In genomic region chr11:5140619-5141018, GRCm38 (mm10) we compare ENCODE assay signal across 8 mouse cellular contexts. TPM values are rescaled to one million over a fixed set of nuclear protein-coding genes. Genes with fewer than 3 reads are reported as not detected.
DNase-seq lines count a peak whose midpoint lies in the region; ATAC-seq and TF ChIP-seq lines count a peak whose summit lies in the region.

No protein-coding gene starts in this region.

- no peak for DNase-seq in forebrain, embryonic 10.5 days (ENCODE audit: extremely low spot score, low spot score)
- DNase-seq in MEL-GATA-1-ER (ENCODE audit: extremely low read depth, low read depth), result peak; percentile 46
- DNase-seq in cerebellum, postnatal 25 days, result peak; percentile 71 to 84
- peak; percentile 85 for DNase-seq in heart, postnatal 0 days (ENCODE audit: low spot score)
- DNase-seq in left cerebral cortex, postnatal 36 days (ENCODE audit: low spot score in 2 of 2), result peak; percentile 34 to 35
- peak; percentile 37 for DNase-seq in right cerebral cortex, postnatal 14 days
- DNase-seq in frontal cortex, postnatal 25 days (ENCODE audit: low spot score in 2 of 2), result no peak

- H3K9ac ChIP-seq in forebrain, embryonic 15.5 days (replicated peaks), result no peak overlapping the region
- no peak overlapping the region for H3K9ac ChIP-seq in heart, postnatal 0 days (replicated peaks; ENCODE audit: low read depth, low read length)

- no peak for TF ChIP-seq CTCF in heart, postnatal 0 days (IDR thresholded peaks at IDR 0.05; ENCODE audit: low read depth)

- intact Hi-C loops in left cerebral cortex, postnatal 36 days (cut with DNase I), result no loop called here

- H3K27ac ChIP-seq in forebrain, embryonic 10.5 days, result 0 out of 2 replicates have a peak overlapping the region, but pooled peaks have one; percentile 40
- no peak overlapping the region for H3K27ac ChIP-seq in forebrain, embryonic 15.5 days (replicated peaks)
- peak overlapping the region; percentile 54 for H3K27ac ChIP-seq in heart, postnatal 0 days (ENCODE audit: low read depth)

- no peak overlapping the region for H3K4me3 ChIP-seq in forebrain, embryonic 10.5 days
- H3K4me3 ChIP-seq in forebrain, embryonic 15.5 days, result no peak overlapping the region
- H3K4me3 ChIP-seq in heart, postnatal 0 days (ENCODE audit: low read depth, low read length), result no peak overlapping the region

- peaks cover 33% of the 10 kb centered on the region for H3K36me3 ChIP-seq in forebrain, embryonic 10.5 days (replicated peaks)
- no peaks in the 10 kb centered on the region for H3K36me3 ChIP-seq in forebrain, embryonic 15.5 days
- H3K36me3 ChIP-seq in heart, postnatal 0 days (replicated peaks; ENCODE audit: control insufficient read depth, insufficient read depth, low read length), result no peaks in the 10 kb centered on the region

- no peak for TF ChIP-seq EP300 in heart, postnatal 0 days (IDR thresholded peaks at IDR 0.05; ENCODE audit: low read depth)

- WGBS in forebrain, embryonic 10.5 days, result 82% methylated on average over 8 of the region's 8 CpGs
- whole genome bisulfite sequencing in forebrain, embryonic 15.5 days, result 44% methylated on average over 8 of the region's 8 CpGs
- WGBS in heart, postnatal 0 days, result 12% methylated on average over 8 of the region's 8 CpGs

- ATAC-seq in forebrain, embryonic 15.5 days (replicated peaks), result no peak; the same call in 1 of the 2 replicates
- ATAC-seq in heart, postnatal 0 days (ENCODE audit: insufficient read depth, low read depth), result peak; percentile 80

- no peaks in the 10 kb centered on the region for H3K9me3 ChIP-seq in forebrain, embryonic 10.5 days
- H3K9me3 ChIP-seq in forebrain, embryonic 15.5 days, result no peaks in the 10 kb centered on the region
- no peaks in the 10 kb centered on the region for H3K9me3 ChIP-seq in heart, postnatal 0 days (replicated peaks; ENCODE audit: control insufficient read depth, low read length)

- no peaks in the 10 kb centered on the region for H3K27me3 ChIP-seq in forebrain, embryonic 10.5 days (ENCODE audit: poor library complexity, severe bottlenecking)
- H3K27me3 ChIP-seq in forebrain, embryonic 15.5 days, result no peaks in the 10 kb centered on the region
- no peaks in the 10 kb centered on the region for H3K27me3 ChIP-seq in heart, postnatal 0 days (ENCODE audit: control insufficient read depth, insufficient read depth, low read length)

- H3K4me2 ChIP-seq in forebrain, embryonic 15.5 days (replicated peaks), result no peak overlapping the region
- no peak overlapping the region for H3K4me2 ChIP-seq in heart, postnatal 0 days (ENCODE audit: low read depth, low read length)

- peaks cover 15% of the 10 kb centered on the region for H3K4me1 ChIP-seq in forebrain, embryonic 10.5 days
- peaks cover 8% of the 10 kb centered on the region; the same call in 1 of the 2 replicates for H3K4me1 ChIP-seq in forebrain, embryonic 15.5 days
- peaks cover 16% of the 10 kb centered on the region for H3K4me1 ChIP-seq in heart, postnatal 0 days (ENCODE audit: control insufficient read depth, insufficient read depth)

RNA-seq across cellular contexts. Expression of gene Emid1, which starts 11.4 kb away (rescaled TPM):
- polyA plus RNA-seq in forebrain, embryonic 10.5 days (2016; fragmentation: Nextera tagmentation; extraction: Ambion mirVana), result 29.0 and 31.3 TPM in 2 replicates
- polyA plus RNA-seq in forebrain, embryonic 15.5 days (2015; fragmentation: Nextera tagmentation; extraction: Ambion mirVana), result 22.4 and 23.4 TPM in 2 replicates
- 1.7 and 8.5 TPM in 2 replicates for total RNA-seq in heart, postnatal 0 days (2014; rRNA removed; ENCODE audit: low replicate concordance)
- 4.4 and 5.8 TPM in 2 replicates for polyA plus RNA-seq in heart, postnatal 0 days (2015; fragmentation: Nextera tagmentation; extraction: Ambion mirVana)
- total RNA-seq in left cerebral cortex, postnatal 36 days (2021), result 10 to 100 TPM in 1 of 2 experiments, 1 to 10 TPM in 1; 9.8 to 10.9 TPM

RNA-seq across cellular contexts. Expression of gene Ewsr1, which starts 41.6 kb away (rescaled TPM):
- polyA plus RNA-seq in forebrain, embryonic 10.5 days (2016; fragmentation: Nextera tagmentation; extraction: Ambion mirVana), result 896 and 966 TPM in 2 replicates
- polyA plus RNA-seq in forebrain, embryonic 15.5 days (2015; fragmentation: Nextera tagmentation; extraction: Ambion mirVana), result 762 and 793 TPM in 2 replicates
- 213 and 286 TPM in 2 replicates for total RNA-seq in heart, postnatal 0 days (2014; rRNA removed; ENCODE audit: low replicate concordance)
- polyA plus RNA-seq in heart, postnatal 0 days (2015; fragmentation: Nextera tagmentation; extraction: Ambion mirVana), result 204 and 238 TPM in 2 replicates
- 100 to 1,000 TPM; 222 to 343 TPM for total RNA-seq in left cerebral cortex, postnatal 36 days (2021)

RNA-seq across cellular contexts. Expression of gene Rhbdd3, which starts 41.9 kb away (rescaled TPM):
- polyA plus RNA-seq in forebrain, embryonic 10.5 days (2016; fragmentation: Nextera tagmentation; extraction: Ambion mirVana), result 29.7 and 31.6 TPM in 2 replicates
- polyA plus RNA-seq in forebrain, embryonic 15.5 days (2015; fragmentation: Nextera tagmentation; extraction: Ambion mirVana), result 29.5 and 31.6 TPM in 2 replicates
- 17.9 and 50.4 TPM in 2 replicates for total RNA-seq in heart, postnatal 0 days (2014; rRNA removed; ENCODE audit: low replicate concordance)
- polyA plus RNA-seq in heart, postnatal 0 days (2015; fragmentation: Nextera tagmentation; extraction: Ambion mirVana), result 28.5 and 28.8 TPM in 2 replicates
- total RNA-seq in left cerebral cortex, postnatal 36 days (2021), result 10 to 100 TPM; 22.2 to 26.2 TPM

Comparison
In these comparisons a context has a peak if more than half of its experiments do, and no peak if none do; other contexts are left out.
1. DNase-seq: peak in MEL-GATA-1-ER (single experiment), cerebellum, postnatal 25 days (2 of 2), heart, postnatal 0 days (single experiment), left cerebral cortex, postnatal 36 days (2 of 2) and right cerebral cortex, postnatal 14 days (single experiment); none in forebrain, embryonic 10.5 days (single experiment) and frontal cortex, postnatal 25 days (0 of 2).